Mouse (Mus musculus) liver, adult (tissue): ENCODE measurements around the gene Kif21b.

Experiments used
- GATA4 ChIP-seq: IDR thresholded peaks from 2 replicates; pipeline ENCODE4 v1.6.1; 2014; ENCODE audit warnings: mild to moderate bottlenecking, low read length; ENCODE audit not compliant: insufficient replicate concordance

Kif21b gene

GRCm38 (mm10) chr1:136120785-136121184, 10.4 kb upstream of the Kif21b start:
- no peak for TF ChIP-seq GATA4

GRCm38 (mm10) chr1:136122030-136122429, 9.2 kb upstream of the Kif21b start:
- TF ChIP-seq GATA4 = no peak

DNA sequence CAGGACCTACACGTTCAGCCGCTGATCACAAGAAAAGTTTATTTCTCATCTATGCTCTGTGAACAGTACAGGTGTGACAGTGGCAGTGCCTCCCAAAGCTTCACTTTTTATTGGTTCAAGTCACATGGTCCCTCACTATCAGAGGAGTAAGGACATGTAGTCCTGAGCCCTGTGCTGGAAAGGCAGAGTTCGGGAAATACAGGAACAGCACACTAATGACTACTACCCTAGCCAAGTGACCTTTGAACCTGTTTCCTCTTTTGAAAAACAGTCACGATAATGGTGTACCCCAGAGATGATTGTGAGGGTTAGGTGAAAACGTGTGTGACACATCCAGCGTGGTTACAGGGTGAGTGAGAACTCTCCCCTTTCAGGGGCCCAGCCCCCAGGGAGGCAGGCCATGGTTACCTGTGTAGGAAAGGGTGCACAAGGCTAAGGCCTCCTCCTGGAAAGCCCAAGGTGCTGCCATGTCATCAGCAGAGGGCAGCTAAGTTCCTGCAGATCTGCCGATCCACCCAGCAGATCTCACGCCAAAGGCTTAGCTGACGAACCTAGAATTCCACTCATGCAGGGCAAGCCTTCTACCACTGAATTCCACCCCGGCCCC, 4.9 kb upstream of the Kif21b start:
- TF ChIP-seq GATA4 = no peak

DNA sequence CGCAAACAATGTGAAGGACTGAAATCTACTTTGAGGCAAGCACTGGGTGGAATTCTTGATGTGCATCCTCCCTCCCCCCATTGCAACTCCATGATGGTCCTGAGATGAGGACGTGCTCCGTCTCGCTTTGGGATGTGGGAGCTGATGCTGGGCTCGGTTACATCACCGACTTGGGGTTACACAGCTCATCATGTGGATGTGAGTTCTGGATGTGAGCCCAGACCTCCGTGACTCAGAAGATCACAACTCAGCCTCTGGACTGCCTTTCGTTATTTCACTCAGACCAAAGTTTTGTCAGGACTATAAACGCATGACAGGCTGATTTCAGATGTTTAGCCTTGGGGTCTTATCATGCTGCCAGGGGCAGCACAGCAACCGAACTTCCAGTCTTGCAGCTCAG, 4.3 kb upstream of the Kif21b start:
- no peak for TF ChIP-seq GATA4

- no peak for TF ChIP-seq GATA4
These were observed 3.3 kb upstream of the Kif21b start for GRCm38 (mm10) chr1:136127856-136128255.

- TF ChIP-seq GATA4 = no peak
These were observed 2.8 kb upstream of the Kif21b start for GRCm38 (mm10) chr1:136128416-136128815.

- no peak for TF ChIP-seq GATA4
These were observed 2.1 kb upstream of the Kif21b start for GRCm38 (mm10) chr1:136128944-136129589.

GRCm38 (mm10) chr1:136130107-136130506, 1.1 kb upstream of the Kif21b start:
- TF ChIP-seq GATA4 = no peak

GRCm38 (mm10) chr1:136131603-136132291, 558 bp downstream of the Kif21b start:
- no peak for TF ChIP-seq GATA4

DNA sequence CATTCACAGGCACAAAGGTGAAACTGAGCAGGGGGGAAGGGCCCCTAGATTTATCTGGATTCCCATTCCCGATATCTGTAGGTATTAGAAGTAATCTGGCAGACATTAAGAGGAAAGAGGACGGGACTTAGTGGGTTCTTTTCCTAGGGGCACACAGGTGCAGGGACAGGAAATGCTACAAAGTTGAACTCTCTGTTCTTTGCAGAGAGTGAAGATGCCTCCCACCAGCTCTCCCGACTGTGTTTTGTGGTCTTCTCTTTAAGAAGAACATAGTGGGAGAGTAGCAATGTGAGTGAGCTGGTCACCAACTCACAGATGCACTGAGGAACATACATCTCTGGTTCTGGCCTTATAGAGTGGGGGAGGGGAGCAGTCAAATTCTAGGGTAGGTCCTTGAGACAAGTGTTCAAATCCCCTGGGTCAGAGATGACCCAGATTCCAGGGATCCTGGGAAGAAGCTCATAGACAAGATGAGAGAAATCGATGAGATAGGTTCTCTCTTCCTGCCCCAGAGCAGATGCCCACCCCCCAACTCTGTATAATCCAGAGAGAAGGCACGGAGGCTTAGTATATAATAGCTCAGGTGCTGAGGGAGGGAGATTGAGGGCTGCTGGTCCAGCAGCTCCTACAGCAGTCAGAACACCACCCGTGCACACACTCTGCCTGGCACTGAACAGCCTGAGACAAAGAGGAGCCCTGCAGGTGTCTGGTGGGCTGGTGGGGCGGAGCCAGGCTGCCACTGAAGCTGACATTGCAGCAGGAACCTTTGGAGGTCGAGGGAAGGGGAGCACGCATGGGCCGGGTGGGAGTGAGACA, 1.4 kb downstream of the Kif21b start:
- no peak for TF ChIP-seq GATA4

GRCm38 (mm10) chr1:136133570-136134240, 2.5 kb downstream of the Kif21b start:
- TF ChIP-seq GATA4 = no peak

DNA sequence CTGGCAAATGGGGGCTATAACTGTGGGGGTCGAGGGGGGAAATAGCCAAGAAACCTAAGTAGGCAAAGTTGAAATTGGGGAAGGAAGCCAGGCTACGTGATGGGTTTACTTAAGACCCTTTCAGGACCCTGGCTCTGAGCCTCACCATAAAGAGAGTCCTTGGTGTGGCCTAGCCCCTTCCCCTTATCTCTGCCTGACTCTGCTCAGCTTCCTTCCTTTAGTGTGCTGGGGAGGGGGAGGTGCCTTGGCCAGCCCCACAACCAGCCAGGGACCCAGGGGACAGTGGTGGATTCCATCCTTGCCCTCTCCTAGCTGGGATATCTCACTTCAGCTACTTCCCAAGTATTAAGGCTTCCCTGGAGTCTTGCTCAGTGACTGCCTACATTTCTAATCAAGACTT, 3.4 kb downstream of the Kif21b start:
- TF ChIP-seq GATA4 = no peak

DNA sequence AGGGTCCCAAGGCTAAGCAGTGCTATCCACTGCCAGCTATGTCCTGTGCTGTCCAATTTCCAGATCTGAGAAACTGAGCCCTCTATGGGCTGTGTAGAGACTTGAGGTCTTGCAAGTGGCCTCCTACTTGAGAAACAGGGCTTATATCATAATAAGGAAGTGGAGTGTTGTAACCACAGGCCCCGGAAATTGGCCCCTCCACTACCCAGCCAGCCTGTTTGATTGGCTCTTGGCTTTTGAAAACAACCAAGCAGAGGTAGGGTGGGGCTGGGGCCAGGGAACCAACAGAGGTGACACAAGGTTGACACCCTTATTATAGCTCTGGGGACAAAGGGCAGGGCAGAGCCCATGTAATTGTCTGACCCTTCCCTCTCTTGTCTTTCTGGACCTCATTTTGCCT, 3.9 kb downstream of the Kif21b start:
- TF ChIP-seq GATA4 = no peak

DNA sequence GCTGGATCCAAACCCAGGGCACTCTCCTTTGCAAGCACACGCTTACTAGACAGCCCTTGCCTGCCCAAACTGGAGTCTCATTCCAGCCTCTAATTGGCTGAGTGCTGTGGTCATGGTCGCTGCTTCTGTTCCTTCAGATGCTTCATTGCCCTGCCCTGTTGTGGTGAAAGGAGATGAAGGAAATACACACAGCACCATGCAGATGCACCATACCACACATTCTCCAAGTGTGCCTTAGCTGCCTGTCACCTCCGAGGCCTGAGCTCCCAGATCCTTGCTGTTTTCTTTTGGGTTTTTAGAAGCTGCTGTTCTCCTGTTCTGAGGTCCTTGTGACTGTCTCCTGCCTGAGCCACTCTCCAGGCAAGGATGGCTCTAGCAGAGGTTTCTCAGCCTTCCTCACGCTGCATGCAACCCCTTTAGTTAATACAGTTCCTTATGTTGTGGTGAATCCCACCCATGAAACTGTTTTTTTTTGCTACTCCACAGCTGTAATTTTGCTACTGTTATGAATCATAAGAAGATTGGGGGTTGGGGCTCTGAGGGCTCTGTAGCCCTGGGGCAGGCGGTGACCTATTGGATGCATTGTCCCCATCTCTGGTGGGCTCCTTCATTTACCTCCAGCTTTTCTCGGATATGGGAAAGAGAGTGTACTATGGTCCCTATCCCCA, 4.7 kb downstream of the Kif21b start:
- TF ChIP-seq GATA4 = no peak
